Mouse (Mus musculus) mesoderm, embryonic 11.5 days (tissue): Measurements from ENCODE around the gene Sfr1.

ENCODE experiments used
- DNase-seq: peaks from one replicate; pipeline ENCODE4 v3.0.0-alpha.2; 2012; ENCODE audit warnings: low read depth, low spot score

Sfr1 gene

DNA sequence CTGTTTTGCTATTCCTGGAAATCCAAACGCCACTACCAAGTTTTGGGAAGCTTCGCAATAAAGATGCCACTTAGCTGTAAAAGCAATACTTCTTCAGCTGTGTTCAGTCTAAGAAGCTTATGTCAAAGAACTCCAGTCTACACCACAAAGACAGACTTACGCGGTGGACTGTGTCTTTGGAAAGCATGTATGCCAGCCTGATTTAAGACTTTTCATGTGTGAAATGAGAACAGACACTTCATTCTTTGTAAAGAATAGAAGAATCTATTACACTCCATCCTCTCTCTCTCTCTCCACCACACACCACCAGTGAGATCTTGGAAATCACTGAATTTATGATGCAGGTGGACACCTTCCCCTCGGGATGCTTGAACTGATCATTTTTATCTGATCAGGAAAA is 18.9 kb downstream of the Sfr1 start:
- no peak for DNase-seq

DNA sequence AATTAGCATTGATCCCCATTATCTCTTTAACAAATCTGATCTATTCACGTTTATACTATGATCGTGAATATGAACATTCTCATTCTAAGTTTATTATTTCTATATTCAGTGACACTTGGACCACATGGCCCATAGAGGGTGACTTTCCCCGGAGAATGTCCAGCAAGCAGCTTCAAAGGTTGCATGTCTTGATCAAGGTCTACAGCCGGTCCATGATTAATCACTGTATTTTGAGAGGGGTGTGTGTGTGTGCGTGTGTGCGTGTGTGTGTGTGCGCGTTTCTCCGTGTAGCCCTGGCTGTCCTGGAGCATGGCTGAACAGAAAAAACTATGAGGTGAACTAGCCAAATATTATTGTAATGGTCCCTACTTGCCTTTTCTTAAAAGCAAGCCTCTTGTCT is 21.0 kb downstream of the Sfr1 start:
- DNase-seq, result no peak

DNA sequence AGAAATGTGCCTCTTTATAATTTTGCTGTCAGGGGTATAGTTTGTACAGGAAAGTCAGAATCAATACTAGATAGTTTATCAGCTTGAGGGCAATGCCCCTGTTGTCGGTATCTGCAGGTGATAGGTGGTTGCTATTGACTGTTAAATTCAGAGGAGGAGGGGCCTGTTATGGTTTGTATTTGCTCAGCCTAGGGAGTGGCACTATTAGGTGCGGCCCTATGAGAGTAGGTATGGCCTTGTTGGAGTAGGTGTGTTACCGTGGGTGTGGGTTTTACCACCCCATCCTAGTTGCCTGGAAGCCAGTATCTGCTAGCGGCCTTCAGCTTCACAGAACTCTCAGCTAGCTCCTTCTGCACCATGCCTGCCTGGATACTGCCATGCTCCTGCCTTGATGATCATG is 22.4 kb downstream of the Sfr1 start:
- no peak for DNase-seq

DNA sequence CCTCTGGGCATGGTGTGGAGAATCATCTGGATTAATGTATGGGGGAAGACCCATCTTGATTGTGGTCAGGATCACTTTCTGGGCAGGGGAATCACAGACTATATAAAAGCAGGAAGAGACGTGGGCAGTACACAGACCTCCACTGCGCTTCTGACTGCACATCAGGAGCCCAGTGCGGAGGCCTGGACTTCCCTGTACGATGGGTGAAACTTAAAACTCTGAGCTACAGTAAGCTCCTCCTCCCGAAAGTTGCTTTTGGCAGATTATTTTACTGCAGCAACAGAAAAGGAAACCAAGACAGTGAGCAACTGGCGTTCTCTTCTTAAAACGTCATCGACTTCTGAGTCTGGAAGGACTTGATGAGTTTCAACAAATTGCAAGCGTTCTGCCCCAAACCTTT is 23.4 kb downstream of the Sfr1 start:
- DNase-seq, result no peak

DNA sequence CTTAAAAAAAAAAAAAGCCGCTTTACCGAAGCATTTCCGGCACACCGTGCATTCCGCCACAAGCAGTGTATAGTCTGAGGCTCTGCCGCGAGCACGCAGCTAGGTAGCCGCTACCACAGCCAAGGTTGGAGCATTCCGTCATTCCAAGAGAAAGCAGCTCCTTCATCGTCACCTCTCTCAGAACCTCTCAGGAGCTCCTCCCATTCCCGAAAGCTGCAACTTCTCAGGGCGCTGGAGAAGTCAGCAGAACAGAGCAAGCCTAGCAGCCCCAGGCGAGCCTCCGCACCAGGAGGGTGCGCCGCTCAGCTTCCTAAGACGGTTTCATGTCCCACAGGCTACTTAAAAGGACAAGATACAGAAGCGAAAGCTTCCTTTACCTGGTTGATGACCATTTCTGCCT is 24.1 kb downstream of the Sfr1 start:
- DNase-seq, result no peak

DNA sequence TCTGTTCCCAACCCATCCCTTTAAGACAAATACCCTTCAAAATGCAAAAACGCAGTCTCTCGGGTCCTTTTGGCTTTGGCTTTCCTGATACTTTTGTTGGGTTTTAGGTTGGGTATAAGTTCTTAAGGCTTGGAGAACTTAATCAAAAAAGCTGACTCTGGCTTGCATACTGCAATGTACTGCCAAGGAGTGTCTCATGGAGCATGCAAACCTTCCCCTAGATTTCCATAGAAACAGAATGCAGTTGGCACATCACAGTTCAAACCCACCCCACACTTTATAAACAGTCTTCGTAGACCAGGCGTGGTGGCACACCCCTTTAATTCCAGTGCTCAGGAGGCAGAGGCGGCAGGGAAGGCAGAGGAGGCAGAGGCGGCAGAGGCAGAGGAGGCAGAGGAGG is 46.4 kb downstream of the Sfr1 start:
- no peak for DNase-seq

DNA sequence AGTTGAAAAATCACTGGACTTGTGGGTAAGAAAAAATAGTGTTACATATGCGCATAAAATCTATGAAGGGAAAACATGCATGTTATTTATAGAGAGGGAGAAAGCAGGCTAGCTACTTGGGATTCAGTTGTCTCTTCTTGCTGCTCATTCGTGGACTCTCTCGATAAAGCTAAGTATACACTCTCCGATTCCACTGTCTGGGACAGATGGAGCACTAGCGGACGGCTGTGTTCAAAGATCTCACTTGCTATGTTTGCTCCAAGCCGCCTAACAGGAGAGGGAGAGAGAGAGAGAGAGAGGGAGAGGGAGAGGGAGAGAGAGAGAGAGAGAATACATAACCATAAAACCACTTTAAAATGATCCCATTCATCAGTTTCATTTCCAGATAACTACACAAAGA is 48.7 kb downstream of the Sfr1 start:
- DNase-seq, result no peak

DNA sequence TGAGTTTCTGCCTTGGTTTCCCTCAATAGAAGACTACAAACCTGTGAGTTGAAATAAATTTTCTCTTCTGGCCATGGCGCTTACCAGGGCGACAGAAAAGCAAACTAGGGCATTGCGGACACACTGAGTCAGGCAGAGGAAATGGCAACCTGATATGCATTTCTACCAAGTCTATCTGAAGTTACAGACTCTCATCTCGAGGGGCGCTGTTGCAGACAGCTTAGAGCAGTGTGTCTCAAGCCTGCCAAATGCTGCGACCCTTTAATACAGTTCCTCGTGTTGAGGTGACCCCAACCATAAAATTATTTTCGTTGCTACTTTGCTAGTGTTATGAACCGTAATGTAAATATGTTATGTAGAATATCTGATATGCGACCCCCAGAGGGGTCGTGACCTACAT is 49.5 kb downstream of the Sfr1 start:
- no peak for DNase-seq

DNA sequence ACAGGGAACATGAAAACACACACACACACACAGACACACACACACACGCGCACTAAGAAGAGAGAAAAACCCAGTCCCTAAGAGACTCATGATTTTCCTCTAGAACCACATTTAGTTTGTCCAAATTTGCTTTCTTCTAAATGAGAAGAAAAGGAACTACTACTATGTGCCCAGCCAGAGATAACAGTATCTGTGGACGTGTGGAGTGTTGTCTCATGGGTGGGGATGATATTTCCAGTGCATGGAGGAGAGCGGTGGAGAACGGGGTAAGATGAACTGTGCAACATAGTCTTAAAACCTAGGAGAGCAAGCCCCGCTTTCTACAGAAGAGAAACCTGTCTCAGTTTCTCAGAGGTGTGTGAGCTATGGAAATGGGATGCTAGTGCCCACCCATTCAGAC is 52.4 kb downstream of the Sfr1 start:
- DNase-seq, result no peak
